Mouse (Mus musculus): Measurements from ENCODE around the gene Flvcr2. TPM values are rescaled to one million over a fixed set of nuclear protein-coding genes. Genes with fewer than 3 reads are reported as not detected.
A peak's percentile ranks its signal among the peaks of the same experiment; 100 is the strongest.

The Flvcr2 gene
- total RNA-seq, 2 experiments from 2014 or later: not detected

DNA sequence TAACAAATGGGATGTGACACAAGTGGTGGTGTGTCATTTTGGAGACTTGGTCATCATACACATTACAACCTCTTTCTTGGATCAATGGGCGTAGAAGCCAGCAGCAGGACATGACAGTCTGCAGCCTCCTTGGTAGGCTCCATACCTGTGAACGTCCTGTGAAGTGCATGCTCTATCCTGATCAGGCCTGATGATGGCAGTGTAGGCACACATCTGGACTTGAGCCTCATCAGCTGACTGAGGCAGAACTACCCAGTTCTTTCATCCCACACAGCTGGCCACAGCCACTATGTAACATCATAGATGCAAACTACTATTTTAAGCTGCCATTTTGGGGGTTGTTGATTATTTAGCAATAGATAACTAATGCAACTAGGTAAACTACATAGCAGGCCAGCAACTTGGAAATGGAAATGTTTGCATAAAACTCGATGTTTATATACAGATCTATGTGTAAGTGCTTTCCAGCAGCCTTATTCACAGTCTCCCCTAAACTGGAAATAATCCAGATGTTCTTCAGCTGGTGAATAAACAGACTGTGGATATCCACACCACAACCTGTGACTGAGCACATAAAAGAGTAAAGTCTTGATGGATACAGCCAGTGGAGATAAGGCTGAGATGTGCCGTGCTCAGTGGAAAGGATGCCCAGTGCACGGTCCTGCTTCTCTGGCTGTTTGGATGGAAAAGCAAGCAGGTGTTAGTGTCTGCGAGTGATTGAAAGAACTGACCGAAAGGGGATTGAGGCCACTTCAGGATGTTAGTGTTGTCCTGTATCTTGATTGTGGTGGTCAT, 102.0 kb downstream of the Flvcr2 start:
- peak; percentile 52 for ATAC-seq (ENCODE audit: poor library complexity, severe bottlenecking)

DNA sequence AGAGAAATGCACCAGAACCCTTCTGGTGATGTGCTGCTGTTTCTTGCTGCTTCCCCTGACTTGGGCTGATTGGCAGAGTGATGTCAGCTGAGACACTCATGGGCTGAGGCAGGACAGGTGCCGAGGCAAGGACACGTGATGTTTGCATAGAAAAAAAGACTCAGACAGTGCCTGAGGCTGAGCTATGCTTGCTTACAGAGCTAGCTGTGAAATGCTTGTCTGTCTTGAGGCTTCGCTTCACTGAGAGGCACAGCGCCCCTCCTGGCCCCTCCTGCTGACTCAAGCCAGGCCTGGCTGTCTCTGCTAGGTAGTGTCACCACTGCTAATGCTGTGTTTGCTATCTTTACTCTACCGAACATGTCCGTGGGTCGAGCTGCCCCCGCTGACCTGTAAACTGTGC, 104.3 kb downstream of the Flvcr2 start:
- no peak for ATAC-seq (ENCODE audit: poor library complexity, severe bottlenecking)

DNA sequence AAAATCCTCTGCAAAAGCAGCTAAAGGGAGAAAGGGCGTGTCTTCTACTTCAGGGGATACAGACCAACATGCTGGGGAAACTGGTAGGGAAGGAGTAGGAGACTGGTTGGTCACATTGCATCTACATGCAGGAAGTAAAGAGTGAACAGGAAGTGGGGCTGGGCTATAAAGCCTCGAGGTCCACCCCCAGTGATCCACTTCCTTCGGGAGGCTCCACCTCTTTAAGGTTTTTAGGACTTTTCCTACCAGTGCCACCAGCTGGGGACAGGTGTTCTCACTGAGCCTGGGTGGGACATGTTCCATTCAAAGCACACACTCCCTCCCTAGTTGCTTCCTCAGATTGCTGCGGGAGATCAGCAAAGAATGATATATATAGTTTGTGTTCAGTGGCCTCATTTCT, 107.5 kb downstream of the Flvcr2 start:
- no peak for ATAC-seq (ENCODE audit: poor library complexity, severe bottlenecking)

DNA sequence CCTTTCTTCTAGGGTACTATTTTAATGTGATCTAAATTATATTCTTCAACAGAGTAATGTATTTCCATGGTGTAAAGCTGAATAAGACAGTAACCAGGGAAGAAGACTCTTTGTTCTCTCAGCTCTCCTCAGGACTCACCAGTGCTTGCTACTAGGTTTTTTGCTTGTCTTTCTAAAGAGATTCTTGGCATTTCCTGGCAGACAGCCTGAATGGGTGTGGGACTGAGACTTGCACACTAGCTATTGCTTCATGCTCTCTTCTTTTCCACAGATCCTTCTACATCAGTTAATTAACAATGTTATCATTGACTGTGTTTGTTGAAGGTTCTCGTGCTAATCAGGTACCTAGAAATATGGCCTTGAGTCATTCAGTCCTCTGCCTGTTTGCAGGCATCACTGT, 107.9 kb downstream of the Flvcr2 start:
- ATAC-seq (ENCODE audit: poor library complexity, severe bottlenecking): no peak

DNA sequence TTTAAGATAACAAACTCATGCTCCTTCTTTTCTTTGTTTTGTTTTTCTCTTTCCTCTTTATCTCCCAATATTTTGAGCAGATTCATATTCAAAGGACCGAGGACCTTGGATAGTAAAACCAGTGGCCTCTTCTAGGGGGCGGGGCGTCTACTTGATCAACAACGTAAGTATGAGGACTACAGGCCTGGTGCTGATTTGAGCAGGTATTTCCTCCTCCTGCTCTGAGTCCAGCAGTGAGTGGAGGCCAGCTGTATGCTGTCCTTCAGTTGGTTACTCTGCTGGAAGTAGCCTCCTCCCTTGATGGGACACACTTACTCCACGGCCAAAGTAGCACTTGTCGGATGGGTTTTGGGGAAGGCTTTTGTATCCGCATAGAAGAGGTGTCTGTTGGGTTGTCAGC, 111.0 kb downstream of the Flvcr2 start:
- ATAC-seq (ENCODE audit: poor library complexity, severe bottlenecking): no peak

DNA sequence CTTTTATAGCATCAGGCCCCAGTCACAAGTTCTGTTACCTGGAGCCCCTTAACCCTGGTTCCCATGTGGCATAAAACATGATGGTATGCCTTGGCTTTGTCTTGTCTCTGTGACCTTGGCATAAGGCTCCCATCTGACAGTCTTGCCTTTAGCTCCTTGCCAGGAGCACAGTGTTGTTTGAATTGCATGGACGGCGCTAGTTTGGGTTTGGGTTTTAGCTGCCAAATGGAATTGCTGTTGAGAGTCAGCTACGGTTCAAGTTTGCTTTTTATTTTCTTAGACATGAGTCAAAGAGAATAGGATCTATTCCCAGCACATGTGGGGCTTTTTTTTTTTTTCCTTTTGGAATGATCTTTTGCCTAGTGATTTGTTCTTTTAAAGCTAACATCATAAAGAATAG, 112.8 kb downstream of the Flvcr2 start:
- no peak for ATAC-seq (ENCODE audit: poor library complexity, severe bottlenecking)

DNA sequence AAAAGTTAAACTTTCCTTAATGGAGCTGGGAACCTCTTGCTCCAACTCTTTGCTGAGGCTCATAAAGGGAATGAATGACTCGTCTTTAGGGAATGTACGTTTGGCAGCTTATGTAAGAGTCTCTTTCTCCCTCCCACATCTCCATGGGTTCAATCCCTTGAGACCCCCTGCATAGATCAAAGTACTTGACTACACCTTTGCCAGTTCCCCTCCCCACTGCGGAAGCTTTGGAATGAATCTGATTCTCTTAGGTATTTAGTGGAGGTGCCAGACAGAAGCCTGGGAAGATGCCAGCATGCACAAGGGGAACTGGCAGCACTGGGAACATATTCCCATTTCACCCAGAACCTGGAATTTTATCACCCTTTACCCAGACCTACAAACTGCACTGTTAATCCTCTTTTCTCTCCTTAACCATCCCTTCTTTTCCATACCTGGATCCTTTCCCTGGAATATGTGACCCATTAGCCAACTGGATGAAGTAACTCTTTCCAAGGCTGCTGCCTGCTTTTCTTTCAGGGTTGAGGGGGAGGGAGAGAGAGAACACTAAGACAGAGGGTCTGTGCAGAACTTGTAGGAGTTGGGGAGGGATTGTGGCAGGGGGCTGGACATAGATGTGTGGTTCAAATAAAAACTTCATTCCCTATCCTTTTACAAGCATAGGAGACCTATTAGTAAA, 113.3 kb downstream of the Flvcr2 start:
- ATAC-seq (ENCODE audit: poor library complexity, severe bottlenecking): no peak

DNA sequence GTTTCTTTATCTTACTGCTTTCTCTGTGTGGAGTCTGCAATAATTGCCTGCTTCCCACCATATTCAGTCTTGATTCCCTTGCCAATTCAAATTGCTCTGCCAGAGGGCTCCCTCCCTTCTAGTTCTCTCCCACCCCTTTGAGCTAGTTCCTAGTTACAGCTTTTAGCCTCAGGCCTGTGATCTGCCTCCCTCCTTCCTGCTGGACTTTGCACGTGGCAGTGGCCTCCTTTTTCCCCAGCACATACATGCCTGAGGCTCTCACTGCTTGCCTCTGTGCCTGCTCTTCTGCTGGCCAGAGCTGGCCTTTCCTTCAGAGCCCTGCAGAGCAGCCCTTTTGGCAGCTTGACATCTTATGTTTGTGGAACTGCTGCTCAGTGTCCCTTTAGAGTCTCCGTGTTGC, 116.2 kb downstream of the Flvcr2 start:
- ATAC-seq (ENCODE audit: poor library complexity, severe bottlenecking): no peak

Other genes with a start within 250 kb of the Flvcr2 start
- 15.6 and 18.1 TPM in 2 replicates for gene Jdp2, start 147.5 kb upstream of the Flvcr2 start, total RNA-seq (2015)
- 33.3 and 38.9 TPM in 2 replicates for gene Jdp2, start 147.5 kb upstream of the Flvcr2 start, total RNA-seq (2017)
- gene Batf, start 59.9 kb upstream of the Flvcr2 start, total RNA-seq (2015): 10.6 and 11.5 TPM in 2 replicates
- 31.5 and 41.2 TPM in 2 replicates for gene Batf, start 59.9 kb upstream of the Flvcr2 start, total RNA-seq (2017)
- 51.8 and 56.9 TPM in 2 replicates for gene Erg28, start 78.0 kb downstream of the Flvcr2 start, total RNA-seq (2015)
- 65.9 and 78.8 TPM in 2 replicates for gene Erg28, start 78.0 kb downstream of the Flvcr2 start, total RNA-seq (2017)
- 7.2 and 7.7 TPM in 2 replicates for gene Ttll5, start 78.1 kb downstream of the Flvcr2 start, total RNA-seq (2015)
- 9.5 and 12.8 TPM in 2 replicates for gene Ttll5, start 78.1 kb downstream of the Flvcr2 start, total RNA-seq (2017)